Mouse (Mus musculus): ENCODE measurements around the gene Actl6b.

The Actl6b gene

DNA sequence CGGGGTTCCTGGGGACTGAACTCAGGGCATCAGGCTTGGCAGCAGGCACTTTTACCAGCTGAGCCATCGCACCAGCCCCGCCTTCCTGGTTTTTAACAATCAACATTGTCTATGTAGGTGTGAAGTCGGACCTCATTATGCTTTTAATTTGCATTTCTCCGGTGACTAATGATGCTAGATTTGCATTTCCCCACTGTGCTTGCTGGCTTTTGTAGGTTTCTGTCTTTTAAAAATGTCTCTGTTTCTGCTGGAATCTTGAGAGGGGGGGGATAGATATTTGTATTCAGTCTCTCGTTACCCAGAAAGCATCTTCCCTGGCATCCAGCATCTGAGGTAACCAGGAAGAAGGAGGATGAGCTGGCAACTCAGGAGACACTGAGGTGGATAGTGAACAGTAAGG, 8.2 kb downstream of the Actl6b start:
- peak; percentile 46; the same call in 1 of the 2 replicates for ATAC-seq (ENCODE audit: low TSS enrichment)

DNA sequence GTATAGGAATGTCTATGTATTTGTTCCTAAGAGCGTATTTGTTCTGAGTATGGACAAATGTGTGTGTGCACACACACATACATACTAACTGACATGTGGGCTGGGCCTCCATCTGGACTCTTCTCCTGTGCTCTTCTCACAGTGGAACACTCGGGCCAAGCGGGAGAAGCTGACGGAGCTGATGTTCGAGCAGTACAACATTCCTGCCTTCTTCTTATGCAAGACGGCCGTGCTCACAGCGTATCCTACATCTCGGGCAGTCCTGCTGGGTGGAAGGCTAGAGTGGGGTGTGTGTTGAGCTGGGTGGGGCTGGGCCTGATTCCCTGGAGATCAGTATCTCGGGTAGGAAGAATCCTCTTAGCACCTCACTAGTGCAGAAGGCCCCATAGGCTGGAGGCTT, 9.6 kb downstream of the Actl6b start:
- peak; percentile 89 for ATAC-seq (ENCODE audit: low TSS enrichment)

DNA sequence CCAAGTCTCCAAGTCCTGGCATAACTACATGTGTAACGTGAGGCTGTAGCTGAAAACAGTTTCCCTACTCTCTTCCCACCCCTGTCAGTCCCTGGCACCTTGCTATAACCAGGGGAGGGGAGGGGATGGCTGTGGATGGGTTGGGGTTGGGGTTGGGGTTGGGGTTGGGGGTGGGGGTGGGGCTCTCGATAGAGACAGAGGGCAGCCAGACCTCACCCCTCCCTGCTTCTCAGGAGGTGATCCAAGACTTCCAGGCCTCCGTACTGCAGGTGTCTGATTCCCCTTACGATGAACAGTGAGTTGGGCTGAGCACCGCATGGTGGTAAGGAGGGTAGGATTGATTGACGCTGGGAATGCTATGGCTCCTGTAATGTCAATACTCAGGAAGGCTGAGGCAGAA, 12.4 kb downstream of the Actl6b start:
- ATAC-seq (ENCODE audit: low TSS enrichment), result no peak

DNA sequence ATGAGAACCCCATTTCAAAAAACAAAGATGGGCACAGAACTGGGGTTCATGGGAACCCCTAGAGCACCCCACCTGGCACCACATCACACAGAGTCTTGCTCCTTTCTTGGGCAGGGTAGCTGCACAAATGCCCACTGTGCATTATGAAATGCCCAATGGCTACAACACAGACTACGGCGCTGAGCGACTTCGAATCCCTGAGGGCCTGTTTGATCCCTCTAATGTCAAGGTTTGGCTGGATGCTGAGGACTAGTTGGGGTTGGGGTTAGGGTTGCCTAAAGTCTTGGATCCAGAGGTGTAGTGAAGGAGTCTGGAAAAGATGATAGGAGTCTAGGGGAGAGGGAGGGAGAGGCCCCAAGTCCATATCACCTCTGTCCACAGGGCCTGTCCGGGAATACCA, 13.1 kb downstream of the Actl6b start:
- ATAC-seq (ENCODE audit: low TSS enrichment), result no peak

DNA sequence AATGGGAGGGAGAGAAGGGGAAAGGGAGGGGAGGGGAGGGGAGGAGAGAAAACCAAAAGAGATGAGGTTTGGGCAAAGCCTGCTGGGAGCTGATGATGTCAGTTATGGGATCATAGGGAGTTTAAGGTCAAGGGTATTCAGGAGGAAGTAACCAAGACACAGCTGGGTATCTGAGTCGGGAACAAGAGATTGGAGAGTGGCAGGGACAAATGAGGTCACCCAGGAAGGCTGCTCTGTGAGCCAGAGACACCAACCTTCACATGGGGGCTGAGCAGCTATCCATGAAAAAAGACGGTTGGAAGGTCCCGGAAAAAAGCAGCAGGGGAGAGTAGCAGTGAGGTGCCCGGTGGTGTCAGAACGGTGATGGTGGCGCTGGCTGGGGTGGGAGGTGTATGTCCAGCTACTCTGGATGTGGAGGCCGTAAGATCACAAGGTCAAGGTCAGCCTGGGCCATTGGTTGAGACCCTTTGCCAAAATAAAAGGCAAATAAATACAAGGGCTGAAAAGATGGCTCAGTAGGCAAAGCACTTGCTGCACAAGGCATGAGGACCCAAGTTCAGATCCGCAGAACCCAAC, 15.0 kb downstream of the Actl6b start:
- ATAC-seq (ENCODE audit: low TSS enrichment), result no peak

DNA sequence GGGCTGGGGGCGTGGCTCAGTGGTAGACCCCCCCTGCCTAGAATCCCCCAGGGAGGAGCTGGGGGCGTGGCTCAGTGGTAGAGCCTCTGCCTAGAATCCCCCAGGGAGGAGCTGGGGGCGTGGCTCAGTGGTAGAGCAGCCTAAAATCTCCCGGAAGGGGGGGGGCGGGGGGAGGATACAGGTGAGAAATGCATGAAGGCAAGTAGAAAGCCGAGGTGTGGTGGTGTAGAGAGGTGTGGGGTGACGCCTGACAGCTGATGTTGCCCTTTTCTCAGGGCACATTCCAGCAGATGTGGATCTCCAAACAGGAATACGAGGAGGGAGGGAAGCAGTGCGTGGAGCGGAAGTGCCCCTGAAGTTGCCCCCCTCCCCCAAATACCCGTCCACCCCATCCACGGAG, 15.7 kb downstream of the Actl6b start:
- no peak for ATAC-seq (ENCODE audit: low TSS enrichment)

DNA sequence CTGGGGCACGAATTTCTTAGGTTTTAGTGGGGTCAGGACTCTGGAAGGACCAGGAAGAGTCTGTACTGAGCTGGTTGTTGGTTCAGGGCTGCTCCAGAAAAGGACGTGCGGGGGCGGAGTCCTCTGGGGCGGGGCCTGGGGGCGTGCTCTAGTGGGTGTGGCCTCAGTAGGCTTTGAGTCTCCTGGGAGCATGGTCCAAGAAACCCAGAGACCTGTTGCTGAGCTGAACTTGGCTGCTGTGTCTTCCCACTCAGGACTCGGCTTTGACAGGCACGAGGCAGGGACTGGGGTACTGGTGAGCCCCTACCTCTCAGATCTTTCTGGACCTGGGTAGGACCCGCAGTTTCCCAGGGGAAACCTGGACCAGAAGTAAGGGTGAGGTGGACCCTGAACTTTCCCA, 16.3 kb downstream of the Actl6b start, which contains the start of gene Tfr2:
Gene Tfr2 (plus strand): TSS at position 176 of the 400 bp plus-strand sequence.
- no peak for ATAC-seq (ENCODE audit: low TSS enrichment)

DNA sequence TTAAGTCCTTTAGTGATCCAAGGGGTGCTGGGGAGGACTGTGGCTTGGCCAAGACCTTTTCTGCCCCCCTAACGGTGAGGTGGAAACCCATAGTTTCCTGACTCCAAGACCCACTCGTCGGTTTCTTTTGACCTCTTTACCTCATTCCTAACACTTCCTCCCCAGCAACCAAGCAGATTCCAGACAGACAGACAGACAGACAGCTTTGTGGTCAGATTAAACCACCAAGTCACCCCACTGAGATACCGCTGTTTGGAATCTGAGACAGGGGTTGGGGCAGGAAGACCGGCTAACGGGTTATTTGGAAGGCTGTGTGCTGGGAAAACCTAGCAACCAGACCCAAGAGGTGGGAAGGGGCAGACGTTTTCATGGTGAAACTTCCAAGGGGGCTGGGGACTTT, 16.9 kb downstream of the Actl6b start:
- no peak for ATAC-seq (ENCODE audit: low TSS enrichment)

DNA sequence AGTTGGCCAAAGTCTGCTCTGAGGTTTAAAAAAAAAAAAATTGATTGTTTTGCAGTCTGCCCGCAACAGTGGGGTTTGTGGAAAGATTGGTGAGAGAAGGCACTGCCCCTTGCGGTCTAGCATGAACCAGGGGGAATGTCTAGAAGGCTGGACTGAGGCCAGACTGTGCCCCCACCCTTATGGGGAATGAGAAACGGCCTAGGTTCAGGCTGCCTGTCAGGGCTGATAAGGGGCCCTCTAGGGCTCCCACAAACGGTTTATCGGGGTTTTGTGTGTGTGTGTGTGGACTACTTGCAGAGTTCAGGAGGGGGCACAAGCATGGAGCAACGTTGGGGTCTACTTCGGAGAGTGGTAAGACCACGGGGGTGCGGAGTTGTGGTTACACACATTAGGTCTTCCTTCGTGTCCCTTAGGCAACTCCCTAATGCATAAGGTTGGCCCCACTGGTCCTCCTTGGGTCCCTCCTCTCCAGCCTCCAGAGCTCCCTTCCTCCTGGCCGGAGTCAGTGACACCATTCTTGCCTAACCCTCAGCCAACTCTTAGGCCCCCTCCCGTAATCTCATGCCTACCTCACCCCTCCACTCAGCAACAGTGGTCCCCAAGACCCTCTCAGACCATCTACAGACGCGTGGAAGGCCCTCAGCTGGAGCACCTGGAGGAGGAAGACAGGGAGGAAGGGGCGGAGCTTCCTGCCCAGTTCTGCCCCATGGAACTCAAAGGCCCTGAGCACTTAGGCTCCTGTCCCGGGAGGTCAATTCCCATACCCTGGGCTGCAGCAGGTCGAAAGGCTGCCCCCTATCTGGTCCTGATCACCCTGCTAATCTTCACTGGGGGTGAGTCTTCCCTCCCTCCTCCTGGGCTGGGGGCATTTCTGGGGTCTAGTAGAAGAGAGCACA, 17.6 kb downstream of the Actl6b start:
- no peak for ATAC-seq (ENCODE audit: low TSS enrichment)

DNA sequence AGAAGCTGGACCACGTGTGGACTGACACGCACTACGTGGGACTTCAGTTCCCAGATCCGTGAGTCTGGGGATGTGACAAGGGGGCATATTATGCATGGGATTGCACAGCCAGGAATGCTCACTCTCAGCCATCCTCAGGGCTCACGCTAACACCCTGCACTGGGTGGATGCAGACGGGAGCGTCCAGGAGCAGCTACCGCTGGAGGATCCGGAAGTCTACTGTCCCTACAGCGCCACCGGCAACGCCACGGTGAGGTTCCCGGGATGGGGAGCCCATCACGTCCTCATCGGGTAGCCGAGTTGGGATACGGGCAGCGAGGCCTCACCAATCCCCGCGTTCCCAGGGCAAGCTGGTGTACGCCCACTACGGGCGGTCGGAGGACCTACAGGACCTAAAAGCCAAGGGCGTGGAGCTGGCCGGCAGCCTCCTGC, 21.2 kb downstream of the Actl6b start:
- ATAC-seq (ENCODE audit: low TSS enrichment), result peak; percentile 90

DNA sequence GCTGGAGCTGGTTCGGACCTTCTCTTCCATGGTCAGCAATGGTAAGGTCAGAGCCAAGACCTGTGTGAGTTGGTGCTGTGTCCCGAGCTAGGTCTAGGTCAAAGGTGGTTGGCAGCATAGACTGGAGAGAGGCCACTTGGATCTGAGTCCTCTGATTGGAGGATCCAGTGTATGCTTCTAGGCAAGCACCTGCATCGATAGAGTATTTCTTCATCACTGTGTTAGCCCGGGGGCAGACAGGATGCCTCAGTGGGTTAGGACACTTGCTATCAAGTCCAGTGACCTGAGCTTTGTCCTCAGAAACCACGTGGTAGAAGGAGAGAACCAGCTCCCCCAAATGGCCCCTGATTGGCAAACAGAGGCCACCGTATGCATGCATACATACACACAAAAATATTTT, 26.9 kb downstream of the Actl6b start:
- no peak for ATAC-seq (ENCODE audit: low TSS enrichment)

DNA sequence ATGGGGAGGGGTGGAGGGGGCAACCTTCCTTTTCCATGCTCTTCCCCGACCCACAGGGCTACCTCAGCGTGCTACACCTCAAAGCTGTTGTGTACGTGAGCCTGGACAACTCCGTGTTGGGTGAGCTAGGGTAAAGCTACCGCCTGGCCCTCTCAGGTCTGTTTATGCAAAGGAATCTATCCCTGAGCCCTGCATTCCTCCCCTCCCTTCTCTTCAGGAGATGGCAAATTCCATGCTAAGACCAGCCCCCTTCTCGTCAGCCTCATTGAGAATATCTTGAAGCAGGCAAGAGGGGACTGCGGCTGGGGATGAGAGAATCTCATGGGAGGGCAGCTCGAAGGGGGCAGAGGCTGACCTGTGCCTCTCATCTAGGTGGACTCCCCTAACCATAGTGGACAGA, 29.4 kb downstream of the Actl6b start:
- no peak for ATAC-seq (ENCODE audit: low TSS enrichment)

DNA sequence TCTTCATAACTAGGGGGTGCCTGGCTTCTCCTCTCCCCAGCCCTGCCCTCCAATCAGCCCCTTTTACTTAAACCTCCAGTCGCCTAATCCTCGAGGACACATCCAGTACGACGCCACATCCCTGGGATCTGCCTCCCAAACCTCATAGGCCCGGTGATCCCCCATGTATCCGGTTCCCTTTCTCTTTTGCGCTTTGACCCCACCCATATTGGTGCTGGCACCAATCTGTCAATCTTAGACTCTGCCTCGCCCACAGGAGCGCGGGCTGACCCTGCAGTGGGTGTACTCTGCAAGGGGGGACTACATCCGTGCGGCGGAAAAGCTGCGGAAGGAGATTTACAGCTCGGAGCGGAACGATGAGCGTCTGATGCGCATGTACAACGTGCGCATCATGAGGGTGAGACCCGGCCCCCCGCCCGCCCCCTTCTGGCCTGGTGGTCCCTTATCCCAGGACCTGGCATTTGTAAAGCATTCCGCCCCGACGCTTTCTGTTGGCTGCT, 30.4 kb downstream of the Actl6b start:
- ATAC-seq (ENCODE audit: low TSS enrichment), result peak; percentile 59; the same call in 1 of the 2 replicates

DNA sequence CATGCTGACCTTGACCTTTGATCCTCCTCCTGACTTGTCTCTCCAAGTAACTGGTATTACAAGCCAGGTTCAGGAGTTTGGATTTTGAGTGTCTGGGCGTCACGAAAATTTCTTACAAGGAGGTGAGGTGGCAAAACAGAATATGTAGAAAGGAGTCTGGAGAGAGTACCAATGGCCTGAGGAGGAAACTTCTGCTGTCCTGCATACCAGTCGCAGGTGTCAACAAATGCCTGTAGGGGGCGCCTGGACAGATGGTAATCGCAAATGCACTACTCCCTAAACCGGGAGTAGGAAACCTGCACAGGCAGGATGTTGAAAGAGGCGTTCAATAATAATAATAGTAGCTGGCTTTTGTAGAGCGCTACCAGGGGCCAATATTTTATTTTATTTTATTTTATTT, 31.7 kb downstream of the Actl6b start:
- peak; percentile 55; the same call in 1 of the 2 replicates for ATAC-seq (ENCODE audit: low TSS enrichment)

DNA sequence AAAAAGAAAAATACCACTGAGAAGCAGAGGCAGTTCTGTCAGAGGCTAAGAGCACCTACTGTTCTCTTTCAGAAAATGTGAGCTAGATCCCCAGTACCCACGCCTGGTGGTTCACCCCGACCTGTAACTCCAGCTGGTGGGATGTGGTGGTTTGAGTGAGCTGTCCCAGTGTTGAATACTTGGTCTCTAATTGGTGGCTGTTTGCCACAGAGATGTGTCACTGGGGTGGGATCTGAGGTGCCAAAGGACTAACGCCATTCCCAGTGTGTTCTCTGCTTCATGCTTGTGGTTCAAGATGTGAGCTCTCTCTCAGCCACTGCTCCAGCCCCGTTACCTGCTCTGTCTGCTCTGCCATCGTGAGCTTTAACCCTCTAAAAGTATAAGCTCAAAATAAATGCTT, 37.2 kb downstream of the Actl6b start:
- no peak for ATAC-seq (ENCODE audit: low TSS enrichment)

DNA sequence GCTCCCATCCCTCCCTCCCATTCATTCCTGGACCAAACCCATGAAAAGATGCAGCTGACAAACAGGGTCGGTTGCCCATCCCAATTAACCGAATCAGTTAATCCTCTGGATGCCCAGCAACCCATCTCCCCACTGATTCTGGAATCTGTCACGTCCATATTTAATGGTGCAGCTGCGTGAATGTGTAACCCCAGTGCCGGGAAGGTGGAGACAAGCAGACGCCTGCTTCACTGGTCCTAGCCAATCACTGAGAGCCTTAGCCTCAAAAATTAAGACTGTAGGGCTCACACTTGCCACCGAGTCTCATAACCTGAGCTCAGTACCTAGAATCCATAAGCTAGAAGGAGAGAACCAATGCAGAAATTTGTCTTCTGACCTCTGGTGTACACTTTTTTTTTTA, 42.6 kb downstream of the Actl6b start:
- no peak for ATAC-seq (ENCODE audit: low TSS enrichment)

DNA sequence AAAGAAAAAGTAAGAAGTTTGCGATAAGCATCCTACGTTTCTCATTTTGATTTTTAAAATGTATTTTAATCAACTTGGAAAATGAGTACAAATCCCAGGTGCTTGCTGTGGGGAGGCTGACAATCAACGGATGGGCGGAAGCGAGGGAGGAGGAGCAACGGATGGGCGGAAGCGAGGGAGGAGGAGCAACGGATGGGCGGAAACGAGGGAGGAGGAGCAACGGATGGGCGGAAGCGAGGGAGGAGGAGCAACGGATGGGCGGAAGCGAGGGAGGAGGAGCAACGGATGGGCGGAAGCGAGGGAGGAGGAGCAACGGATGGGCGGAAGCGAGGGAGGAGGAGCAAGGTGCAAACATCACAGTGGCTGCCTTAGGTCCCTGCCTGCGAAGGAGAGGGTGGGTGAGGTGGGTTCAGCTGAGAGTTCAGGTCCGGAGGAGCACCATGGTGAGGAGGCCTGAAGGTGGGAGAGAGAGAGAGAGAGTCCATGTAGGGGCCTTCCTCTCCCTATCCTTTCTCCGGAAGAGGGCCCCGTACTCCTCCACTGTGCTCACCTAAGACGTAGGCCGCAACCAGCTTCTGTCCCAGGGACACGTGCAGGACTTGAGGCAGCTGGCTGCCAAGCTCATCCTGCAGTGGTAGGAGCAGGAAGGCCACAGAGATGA, 43.4 kb downstream of the Actl6b start:
- ATAC-seq (ENCODE audit: low TSS enrichment), result no peak

DNA sequence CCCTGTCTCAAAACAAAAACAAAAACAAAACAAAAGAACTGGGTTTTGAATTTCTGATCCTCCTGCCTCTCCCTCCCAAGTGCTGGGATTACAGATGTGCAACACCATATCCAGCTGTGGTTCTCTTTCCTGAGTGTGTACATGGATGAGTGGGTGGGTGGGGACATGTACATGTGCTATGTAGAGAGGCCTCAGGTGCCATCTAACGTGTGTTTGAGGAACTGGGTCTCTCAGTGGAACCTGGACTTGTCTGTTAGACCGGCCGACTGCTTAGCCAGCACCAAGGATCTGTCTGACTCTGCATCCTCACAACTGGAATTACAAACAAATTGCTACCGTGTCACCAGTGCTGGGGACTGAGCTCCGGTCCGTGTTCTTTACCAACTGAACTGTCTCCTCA, 44.3 kb downstream of the Actl6b start:
- ATAC-seq (ENCODE audit: low TSS enrichment), result no peak

DNA sequence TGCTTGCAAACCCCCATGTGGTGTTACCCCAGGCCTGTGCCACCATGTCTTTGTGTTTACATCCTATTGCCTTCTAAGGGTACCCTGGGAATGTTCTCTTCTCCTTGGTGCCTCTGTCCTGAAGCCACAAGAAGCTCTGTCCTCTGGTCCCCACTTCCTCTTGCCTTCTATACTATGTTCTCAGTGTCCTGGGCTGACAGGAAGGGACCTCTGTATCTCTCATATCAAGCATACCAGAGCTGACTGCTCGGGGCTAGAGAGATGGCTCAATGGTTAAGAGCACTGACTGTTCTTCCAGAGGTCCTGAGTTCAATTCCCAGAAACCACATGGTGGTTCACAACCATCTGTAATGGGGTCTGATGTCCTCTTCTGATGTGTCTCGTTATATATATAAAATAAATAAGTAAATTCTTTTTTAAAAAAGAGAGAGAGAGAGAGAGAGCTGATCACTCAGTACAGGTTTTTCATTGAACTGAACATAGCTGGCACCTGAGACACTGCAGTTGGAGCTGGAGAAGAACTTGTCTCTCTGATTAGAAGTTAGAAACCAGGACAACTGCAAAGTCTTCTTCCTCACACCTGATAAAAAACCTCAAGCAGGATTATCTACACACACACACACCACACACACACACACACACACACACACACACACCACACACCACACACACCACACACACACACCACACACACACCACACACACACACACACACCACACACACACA, 44.9 kb downstream of the Actl6b start:
- ATAC-seq (ENCODE audit: low TSS enrichment), result no peak

DNA sequence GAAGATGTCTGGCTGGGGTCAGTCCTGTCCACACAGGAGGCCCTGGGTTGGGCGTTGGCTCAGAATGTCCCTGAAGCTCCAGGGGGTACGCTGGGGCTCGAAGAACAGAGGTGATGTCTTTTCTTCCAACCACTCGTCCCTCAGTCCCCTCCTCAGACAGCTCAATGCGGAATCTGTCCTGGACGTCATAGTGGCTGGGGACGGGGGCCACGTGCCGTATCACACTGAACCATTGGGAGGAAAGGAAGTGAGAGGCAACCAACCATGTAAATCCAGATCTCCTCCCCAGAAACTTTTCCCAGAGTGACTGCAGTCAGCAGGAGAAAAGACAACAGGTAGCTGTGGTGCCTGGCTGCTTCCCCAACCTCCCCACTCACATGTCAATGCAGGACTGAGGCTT, 46.3 kb downstream of the Actl6b start:
- ATAC-seq (ENCODE audit: low TSS enrichment), result no peak

DNA sequence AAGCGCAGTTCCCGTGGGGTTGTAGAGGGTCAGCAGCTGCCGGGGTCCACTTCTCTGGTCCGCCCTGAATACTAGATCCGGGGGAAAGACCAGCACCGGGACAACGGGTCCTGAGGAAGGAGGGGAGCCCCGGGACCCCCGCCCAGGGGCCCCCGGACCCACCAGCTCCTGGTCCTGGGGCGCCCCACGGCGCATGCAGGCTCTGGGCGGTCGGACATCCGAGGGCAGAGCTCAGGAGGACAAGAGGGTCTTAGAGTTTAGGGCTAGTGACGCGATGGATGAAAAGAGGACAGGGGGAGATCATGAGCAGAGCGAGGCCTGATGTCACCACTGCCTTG, 46.9 kb downstream of the Actl6b start:
- ATAC-seq (ENCODE audit: low TSS enrichment), result no peak; the same call in 1 of the 2 replicates

All from frontal cortex, adult (tissue).